Mouse (Mus musculus) intestine, embryonic 16.5 days (tissue): Measurements from ENCODE around the gene Dgka. TPM values are rescaled to one million over a fixed set of nuclear protein-coding genes. Genes with fewer than 3 reads are reported as not detected.
A peak's percentile ranks its signal among the peaks of the same experiment; 100 is the strongest.

Experiments
- ATAC-seq: fragments of 200-750 bp; cut with Nextera tagmentation; 2 replicates; pipeline ENCODE4 v1.8.0; 2017; ENCODE audit warnings: moderate TSS enrichment, moderate library complexity
- H3K27ac ChIP-seq: fragments of 300-500 bp; sonication (generic); 2 replicates; pipeline ENCODE4 v1.5.1; 2014; ENCODE audit warnings: mild to moderate bottlenecking, low read length
- H3K27me3 ChIP-seq: fragments of 300-500 bp; sonication (generic); replicated peaks from 2 replicates; pipeline ENCODE4 v1.6.1; 2014; ENCODE audit warnings: low read length, control low read depth, mixed read lengths; ENCODE audit not compliant: control insufficient read depth, insufficient read depth
- H3K36me3 ChIP-seq: fragments of 300-500 bp; sonication (generic); 2 replicates; pipeline ENCODE4 v1.6.1; 2014; ENCODE audit warnings: low read length, control low read depth; ENCODE audit not compliant: control insufficient read depth, insufficient read depth
- H3K4me1 ChIP-seq: fragments of 300-500 bp; sonication (generic); 2 replicates; pipeline ENCODE4 v1.6.1; 2014; ENCODE audit warnings: low read length, control low read depth, mixed read lengths; ENCODE audit not compliant: control insufficient read depth, insufficient read depth
- H3K4me2 ChIP-seq: fragments of 300-500 bp; sonication (generic); 2 replicates; pipeline ENCODE4 v1.6.1; 2014; ENCODE audit warnings: low read depth, low read length, control low read depth
- H3K4me3 ChIP-seq: fragments of 300-500 bp; sonication (generic); 2 replicates; pipeline ENCODE4 v1.5.1; 2014; ENCODE audit warnings: mild to moderate bottlenecking, low read length
- H3K9ac ChIP-seq: fragments of 300-500 bp; sonication (generic); 2 replicates; pipeline ENCODE4 v1.6.1; 2014; ENCODE audit warnings: low read depth, low read length
- H3K9me3 ChIP-seq: fragments of 300-500 bp; sonication (generic); 2 replicates; pipeline ENCODE4 v1.6.1; 2016; ENCODE audit warnings: low read length, control low read depth; ENCODE audit not compliant: control insufficient read depth
- WGBS: fragments of 180-500 bp; shearing (Covaris S2); extraction: QIAGEN DNeasy Blood & Tissue Kit; methylation state at CpG from one replicate; pipeline ENCODE4 v1.1.7; 2014; 5-methylcytosine and 5-hydroxymethylcytosine counted together
- polyA plus RNA-seq: library from polyadenylated mRNA; unstranded; fragments of >200 nt; fragmentation: Nextera tagmentation; extraction: Ambion mirVana; gene quantifications from 2 replicates; pipeline ENCODE4 v1.2.1, GENCODE M21; 2015

The Dgka gene
- polyA plus RNA-seq, result 7.8 and 7.9 TPM in 2 replicates

GRCm38 (mm10) chr10:128744680-128745601 is at the start of gene Dgka:
Dgka (minus strand) TSS chr10:128744855.
- H3K27ac ChIP-seq, result peak within 1 kb of the TSS; percentile 68
- no peak for ATAC-seq

GRCm38 (mm10) chr10:128794391-128794790 is 49.7 kb upstream of the Dgka start:
- no peaks in the 10 kb centered on the region for H3K36me3 ChIP-seq
- H3K4me3 ChIP-seq, result no peak overlapping the region
- 88% methylated on average over 5 of the region's 5 CpGs for WGBS
- no peaks in the 10 kb centered on the region for H3K9me3 ChIP-seq
- no peaks in the 10 kb centered on the region for H3K4me1 ChIP-seq
- H3K27ac ChIP-seq, result no peak overlapping the region
- H3K9ac ChIP-seq, result no peak overlapping the region
- H3K27me3 ChIP-seq, result no peaks in the 10 kb centered on the region
- no peak for ATAC-seq
- H3K4me2 ChIP-seq, result no peak overlapping the region

More at GRCm38 (mm10) chr10:128744680-128745601, at the start of gene Dgka:
- Histone ChIP-seq H3K36me3 (no peaks in the 10 kb centered on the region), H3K9ac (peak within 1 kb of the TSS; percentile 92), H3K9me3 (no peaks in the 10 kb centered on the region), H3K4me1 (peaks cover 20% of the 10 kb centered on the region), H3K27me3 (no peaks in the 10 kb centered on the region), H3K4me2 (peak within 1 kb of the TSS; percentile 94), H3K4me3 (peak within 1 kb of the TSS; percentile 71)
- 25% methylated on average over 18 of the region's 18 CpGs for WGBS

- Histone ChIP-seq H3K9ac (no peak overlapping the region), H3K4me1 (no peaks in the 10 kb centered on the region), H3K4me3 (no peak overlapping the region), H3K27me3 (no peaks in the 10 kb centered on the region), H3K36me3 (no peaks in the 10 kb centered on the region), H3K4me2 (no peak overlapping the region), H3K9me3 (no peaks in the 10 kb centered on the region), H3K27ac (no peak overlapping the region)
- no peak for ATAC-seq
- WGBS, result 91% methylated on average over 1 of the region's 1 CpGs
These were observed 48.6 kb upstream of the Dgka start for GRCm38 (mm10) chr10:128793258-128793657.

- no peak overlapping the region for H3K27ac ChIP-seq
- no peak overlapping the region for H3K9ac ChIP-seq
- H3K4me3 ChIP-seq, result no peak overlapping the region
- H3K4me2 ChIP-seq, result no peak overlapping the region
- no peaks in the 10 kb centered on the region for H3K9me3 ChIP-seq
- H3K27me3 ChIP-seq, result no peaks in the 10 kb centered on the region
- no peaks in the 10 kb centered on the region for H3K4me1 ChIP-seq
- ATAC-seq, result no peak
- H3K36me3 ChIP-seq, result no peaks in the 10 kb centered on the region
These were observed 47.4 kb upstream of the Dgka start for GRCm38 (mm10) chr10:128792041-128792440.

- 62% methylated on average over 7 of the region's 7 CpGs for whole genome bisulfite sequencing
- Histone ChIP-seq H3K9me3 (no peaks in the 10 kb centered on the region), H3K36me3 (no peaks in the 10 kb centered on the region), H3K27me3 (no peaks in the 10 kb centered on the region), H3K9ac (0 out of 2 replicates have a peak within 1 kb of the TSS, but pooled peaks have one; percentile 33), H3K4me1 (no peaks in the 10 kb centered on the region), H3K27ac (no peak within 1 kb of the TSS), H3K4me3 (no peak within 1 kb of the TSS), H3K4me2 (no peak within 1 kb of the TSS)
- ATAC-seq, result no peak
These were observed 45.9 kb upstream of the Dgka start, which contains the start of gene Mmp19 for GRCm38 (mm10) chr10:128790398-128791124. Mmp19 (plus strand) TSS chr10:128790910.

GRCm38 (mm10) chr10:128780200-128780599 is 35.5 kb upstream of the Dgka start:
- ATAC-seq, result no peak
- Histone ChIP-seq H3K9me3 (no peaks in the 10 kb centered on the region), H3K27ac (peak overlapping the region; percentile 31; the same call in 1 of the 2 replicates), H3K4me2 (no peak overlapping the region), H3K9ac (no peak overlapping the region), H3K4me1 (0 out of 2 replicates have a peak, but pooled peaks cover 2% of the 10 kb centered on the region), H3K36me3 (no peaks in the 10 kb centered on the region), H3K4me3 (no peak overlapping the region), H3K27me3 (no peaks in the 10 kb centered on the region)
- WGBS, result 76% methylated on average over 1 of the region's 1 CpGs

GRCm38 (mm10) chr10:128779011-128779795 is 34.5 kb upstream of the Dgka start:
- Histone ChIP-seq H3K9ac (no peak overlapping the region), H3K27me3 (no peaks in the 10 kb centered on the region), H3K36me3 (no peaks in the 10 kb centered on the region), H3K4me3 (no peak overlapping the region), H3K4me1 (0 out of 2 replicates have a peak, but pooled peaks cover 2% of the 10 kb centered on the region), H3K9me3 (no peaks in the 10 kb centered on the region), H3K4me2 (no peak overlapping the region; the same call in 1 of the 2 replicates), H3K27ac (peak overlapping the region; percentile 71)
- WGBS, result 25% methylated on average over 8 of the region's 8 CpGs
- ATAC-seq, result peak; percentile 96

GRCm38 (mm10) chr10:128778441-128778840 is 33.8 kb upstream of the Dgka start:
- H3K9ac ChIP-seq, result no peak overlapping the region

More at GRCm38 (mm10) chr10:128778441-128778840, 33.8 kb upstream of the Dgka start:
- H3K4me1 ChIP-seq, result 0 out of 2 replicates have a peak, but pooled peaks cover 2% of the 10 kb centered on the region
- H3K27ac ChIP-seq, result no peak overlapping the region
- no peak for ATAC-seq
- H3K4me2 ChIP-seq, result no peak overlapping the region
- 92% methylated on average over 2 of the region's 2 CpGs for WGBS
- H3K27me3 ChIP-seq, result no peaks in the 10 kb centered on the region
- no peaks in the 10 kb centered on the region for H3K9me3 ChIP-seq
- no peaks in the 10 kb centered on the region for H3K36me3 ChIP-seq
- no peak overlapping the region for H3K4me3 ChIP-seq
